14 mouse cellular contexts compared by ENCODE assay signal in genomic region chr7:28822556-28822955, GRCm38 (mm10). TPM values are rescaled to one million over a fixed set of nuclear protein-coding genes. Genes with fewer than 3 reads are reported as not detected.
A peak's percentile ranks its signal among the peaks of the same experiment; 100 is the strongest.
DNase-seq lines count a peak whose midpoint lies in the region; ATAC-seq and TF ChIP-seq lines count a peak whose summit lies in the region.
"Had no signal": no experiment of that assay in that cellular context is flagged by ENCODE, and none has a peak within 500 bp of the region (broad histone marks: within the 10 kb centered on the region; RNA-seq: fewer than 3 reads in every experiment).

No protein-coding gene starts in this region.

- peaks cover 6% of the 10 kb centered on the region for H3K79me2 ChIP-seq in MEL (ENCODE audit: control insufficient read depth, insufficient read depth, low read length, poor library complexity)

- H3K4me1 ChIP-seq in liver, embryonic 12.5 days: peaks cover 82% of the 10 kb centered on the region
- H3K4me1 ChIP-seq in liver, embryonic 11.5 days (replicated peaks; ENCODE audit: control insufficient read depth, insufficient read depth, low read length): peaks cover 25% of the 10 kb centered on the region
- H3K4me1 ChIP-seq in MEL (ENCODE audit: control insufficient read depth in 1 of 2, insufficient read depth in 2 of 2, low read length in 2 of 2): peaks cover 13 to 66% of the 10 kb centered on the region in 2 experiments

- TF ChIP-seq RAD21 in MEL (IDR thresholded peaks at IDR 0.05; ENCODE audit: low read depth, low read length): no peak

- H3K9ac ChIP-seq in liver, embryonic 12.5 days: no peak overlapping the region
- no peak overlapping the region for H3K9ac ChIP-seq in liver, embryonic 11.5 days (ENCODE audit: low read depth, low read length)
- no peak overlapping the region for H3K9ac ChIP-seq in MEL (ENCODE audit: control insufficient read depth, low read depth, low read length, poor library complexity, severe bottlenecking)

- no peak overlapping the region for H3K4me2 ChIP-seq in liver, embryonic 12.5 days
- H3K4me2 ChIP-seq in liver, embryonic 11.5 days: no peak overlapping the region

- WGBS in liver, embryonic 12.5 days (ENCODE audit: insufficient replicate concordance): 71% methylated on average over 1 of the region's 1 CpGs
- WGBS in liver, embryonic 11.5 days: 76% methylated on average over 1 of the region's 1 CpGs

- no peaks in the 10 kb centered on the region for H3K27me3 ChIP-seq in liver, embryonic 12.5 days (replicated peaks)
- no peaks in the 10 kb centered on the region for H3K27me3 ChIP-seq in liver, embryonic 11.5 days (replicated peaks; ENCODE audit: control insufficient read depth, insufficient read depth, low read length)
- H3K27me3 ChIP-seq in MEL (ENCODE audit: control insufficient read depth in 1 of 2, insufficient read depth in 2 of 2, low read length in 2 of 2): no peaks in the 10 kb centered on the region

- no peaks in the 10 kb centered on the region for H3K9me3 ChIP-seq in liver, embryonic 12.5 days (replicated peaks)
- H3K9me3 ChIP-seq in liver, embryonic 11.5 days (ENCODE audit: control insufficient read depth, low read length): no peaks in the 10 kb centered on the region
- no peaks in the 10 kb centered on the region for H3K9me3 ChIP-seq in MEL (replicated peaks; ENCODE audit: insufficient read depth, low read length)

- TF ChIP-seq CTCF in MEL (IDR thresholded peaks at IDR 0.05 in 2 of 3, conservative IDR thresholded peaks at IDR 0.05 in 1 of 3; ENCODE audit: control insufficient read depth in 1 of 3, insufficient read depth in 1 of 3, low read depth in 2 of 3, low read length in 3 of 3, poor library complexity in 1 of 3, severe bottlenecking in 1 of 3): no peak

- peak; percentile 14 for DNase-seq in heart, postnatal 4 days
- DNase-seq in heart, adult 18-20 months: no peak
- DNase-seq in liver, embryonic 11.5 days (ENCODE audit: low spot score): no peak
- DNase-seq in MEL (ENCODE audit: low read depth, low spot score) (no peak), MN1 (ENCODE audit: low spot score) (no peak)
- DNase-seq in induced T-regulatory cell, adult 2 months (ENCODE audit: low read depth): peak; percentile 23
- no peak for DNase-seq in urinary bladder, postnatal 36 days (ENCODE audit: low spot score in 2 of 2)
- DNase-seq: adrenal gland, postnatal 25 days; gastrocnemius, postnatal 25 days; kidney, postnatal 14 days; lung, postnatal 36 days; spleen, adult 18-20 months had no signal

- H3K4me3 ChIP-seq in liver, embryonic 12.5 days: no peak overlapping the region
- no peak overlapping the region for H3K4me3 ChIP-seq in liver, embryonic 11.5 days (ENCODE audit: low read depth, low read length)
- H3K4me3 ChIP-seq in MEL (ENCODE audit: control insufficient read depth in 1 of 2, insufficient read depth in 1 of 2, low read depth in 2 of 2, low read length in 2 of 2): no peak overlapping the region

- peak in 1 of 2 experiments; percentile 53; a peak in 1 of 4 replicates for TF ChIP-seq POLR2A in MEL (IDR thresholded peaks at IDR 0.05; ENCODE audit: control insufficient read depth in 1 of 2, insufficient read depth in 1 of 2, low read depth in 1 of 2, low read length in 2 of 2, poor library complexity in 1 of 2)

- ATAC-seq in liver, embryonic 12.5 days: no peak
- ATAC-seq in liver, embryonic 11.5 days (replicated peaks; ENCODE audit: low FRiP score): no peak

- H3K27ac ChIP-seq in liver, embryonic 12.5 days: peak overlapping the region; percentile 76
- H3K27ac ChIP-seq in liver, embryonic 11.5 days (ENCODE audit: low read depth, low read length): no peak overlapping the region
- H3K27ac ChIP-seq in MEL (ENCODE audit: control insufficient read depth, low read depth, low read length): peak overlapping the region; percentile 79; the same call in 1 of the 2 replicates

- peaks cover 56% of the 10 kb centered on the region for H3K36me3 ChIP-seq in liver, embryonic 12.5 days
- peaks cover 43% of the 10 kb centered on the region for H3K36me3 ChIP-seq in liver, embryonic 11.5 days (ENCODE audit: control insufficient read depth, insufficient read depth, low read length)
- H3K36me3 ChIP-seq in MEL (ENCODE audit: control insufficient read depth in 1 of 2, insufficient read depth in 2 of 2, low read length in 2 of 2): peaks cover 23 to 79% of the 10 kb centered on the region in 2 experiments

- TF ChIP-seq EP300 in MEL (IDR thresholded peaks at IDR 0.05; ENCODE audit: low read depth in 1 of 2, low read length in 2 of 2): no peak

TF ChIP-seq in MEL, 35 proteins besides CTCF, POLR2A, EP300 and RAD21:
- TF ChIP-seq UBTF (IDR thresholded peaks at IDR 0.05; ENCODE audit: borderline replicate concordance, insufficient read depth, low read depth, low read length) (no peak), ZMIZ1 (IDR thresholded peaks at IDR 0.05; ENCODE audit: low read depth, low read length) (peak; percentile 11; the same call in 1 of the 2 replicates)

RNA-seq across cellular contexts. Expression of gene Ech1, which starts 2.5 kb away (rescaled TPM):
- 100 to 1,000 TPM; 647 to 783 TPM for total RNA-seq in heart, postnatal 4 days (2021)
- 1,000 to 10,000 TPM; 1,960 to 1,989 TPM for total RNA-seq in heart, adult 18-20 months (2021)
- polyA plus RNA-seq in liver, embryonic 12.5 days (2016; fragmentation: Nextera tagmentation; extraction: Ambion mirVana): 72.3 and 73.6 TPM in 2 replicates
- polyA plus RNA-seq in liver, embryonic 11.5 days (2014; fragmentation: Nextera tagmentation; extraction: Ambion mirVana): 107 TPM in 2 replicates
- total RNA-seq in MEL (2012; rRNA removed): 82.8 and 99.5 TPM in 2 replicates
- polyA plus RNA-seq in MEL (2012; ENCODE audit: insufficient read depth in 1 of 2, insufficient read length in 2 of 2, low read depth in 1 of 2, low replicate concordance in 2 of 2, missing spikeins in 1 of 2): 10 to 100 TPM in 1 of 2 experiments, not detected in 1; 74.7 TPM

RNA-seq across cellular contexts. Expression of gene Lgals4, which starts 11.1 kb away (rescaled TPM):
- 10 to 100 TPM; 17.8 to 20.8 TPM for total RNA-seq in heart, postnatal 4 days (2021)
- total RNA-seq in heart, adult 18-20 months (2021): 10 to 100 TPM in 1 of 2 experiments, 1 to 10 TPM in 1; 9.6 to 18.7 TPM
- polyA plus RNA-seq in liver, embryonic 12.5 days (2016; fragmentation: Nextera tagmentation; extraction: Ambion mirVana): 2.7 and 3.6 TPM in 2 replicates
- 2.9 and 5.1 TPM in 2 replicates for polyA plus RNA-seq in liver, embryonic 11.5 days (2014; fragmentation: Nextera tagmentation; extraction: Ambion mirVana)
- 1.5 and 2.1 TPM in 2 replicates for total RNA-seq in MEL (2012; rRNA removed)
- polyA plus RNA-seq in MEL (2012; ENCODE audit: insufficient read depth in 1 of 2, insufficient read length in 2 of 2, low read depth in 1 of 2, low replicate concordance in 2 of 2, missing spikeins in 1 of 2): 1 to 10 TPM in 1 of 2 experiments, not detected in 1; 5.1 TPM

RNA-seq across cellular contexts. Expression of gene Hnrnpl, which starts 14.2 kb away (rescaled TPM):
- total RNA-seq in heart, postnatal 4 days (2021): 100 to 1,000 TPM; 549 to 557 TPM
- 100 to 1,000 TPM; 196 to 224 TPM for total RNA-seq in heart, adult 18-20 months (2021)
- 186 and 188 TPM in 2 replicates for polyA plus RNA-seq in liver, embryonic 12.5 days (2016; fragmentation: Nextera tagmentation; extraction: Ambion mirVana)
- polyA plus RNA-seq in liver, embryonic 11.5 days (2014; fragmentation: Nextera tagmentation; extraction: Ambion mirVana): 238 and 279 TPM in 2 replicates
- total RNA-seq in MEL (2012; rRNA removed): 246 and 303 TPM in 2 replicates
- 1,000 to 10,000 TPM in 1 of 2 experiments, 100 to 1,000 TPM in 1; 684 to 1,095 TPM for polyA plus RNA-seq in MEL (2012; ENCODE audit: insufficient read depth in 1 of 2, insufficient read length in 2 of 2, low read depth in 1 of 2, low replicate concordance in 2 of 2, missing spikeins in 1 of 2)

RNA-seq across cellular contexts. Expression of gene Rinl, which starts 33.8 kb away (rescaled TPM):
- total RNA-seq in heart, postnatal 4 days (2021): 1 to 10 TPM; 1.1 to 1.8 TPM
- 1 to 10 TPM; 1.5 to 3.4 TPM for total RNA-seq in heart, adult 18-20 months (2021)
- polyA plus RNA-seq in liver, embryonic 12.5 days (2016; fragmentation: Nextera tagmentation; extraction: Ambion mirVana): 14.5 and 16.1 TPM in 2 replicates
- polyA plus RNA-seq in liver, embryonic 11.5 days (2014; fragmentation: Nextera tagmentation; extraction: Ambion mirVana): 21.7 and 23.1 TPM in 2 replicates
- total RNA-seq in MEL (2012; rRNA removed): 32.9 and 39.9 TPM in 2 replicates
- 10 to 100 TPM in 1 of 2 experiments, not detected in 1; 63.9 TPM for polyA plus RNA-seq in MEL (2012; ENCODE audit: insufficient read depth in 1 of 2, insufficient read length in 2 of 2, low read depth in 1 of 2, low replicate concordance in 2 of 2, missing spikeins in 1 of 2)

RNA-seq across cellular contexts. Expression of gene Lgals7, which starts 41.1 kb away (rescaled TPM):
- total RNA-seq in heart, postnatal 4 days (2021): 1 to 10 TPM; 1.4 to 4.4 TPM
- total RNA-seq in heart, adult 18-20 months (2021): 1 to 10 TPM in 1 of 2 experiments, under 1 TPM in 1; 0.93 to 1.8 TPM
- 0.25 TPM in 1 of 2 replicates, not detected in the other for polyA plus RNA-seq in liver, embryonic 12.5 days (2016; fragmentation: Nextera tagmentation; extraction: Ambion mirVana)
- polyA plus RNA-seq in liver, embryonic 11.5 days (2014; fragmentation: Nextera tagmentation; extraction: Ambion mirVana): not detected in 2 replicates
- 27.7 and 37.8 TPM in 2 replicates for total RNA-seq in MEL (2012; rRNA removed)
- polyA plus RNA-seq in MEL (2012; ENCODE audit: insufficient read depth in 1 of 2, insufficient read length in 2 of 2, low read depth in 1 of 2, low replicate concordance in 2 of 2, missing spikeins in 1 of 2): 100 to 1,000 TPM in 1 of 2 experiments, not detected in 1; 138 TPM
- total RNA-seq: adrenal gland, postnatal 25 days; gastrocnemius, postnatal 25 days; hematopoietic stem cell, adult 5-6 weeks had no signal

Comparison
In these comparisons a context has a peak if more than half of its experiments do, and no peak if none do; other contexts are left out.
1. DNase-seq: peak in heart, postnatal 4 days (single experiment) and induced T-regulatory cell, adult 2 months (single experiment); none in heart, adult 18-20 months (0 of 2), liver, embryonic 11.5 days (single experiment), MEL (single experiment), MN1 (single experiment) and urinary bladder, postnatal 36 days (0 of 2).